Mouse (Mus musculus): Measurements from ENCODE around the gene Fibcd1. TPM values are rescaled to one million over a fixed set of nuclear protein-coding genes. Genes with fewer than 3 reads are reported as not detected.

The Fibcd1 gene
- 0.04 TPM in 1 of 2 replicates, not detected in the other for polyA plus RNA-seq (2015; fragmentation: Nextera tagmentation; extraction: Ambion mirVana)

GRCm38 (mm10) chr2:31845896-31846691, at the start of gene Fibcd1:
Fibcd1 (minus strand) TSS chr2:31846005.

DNA sequence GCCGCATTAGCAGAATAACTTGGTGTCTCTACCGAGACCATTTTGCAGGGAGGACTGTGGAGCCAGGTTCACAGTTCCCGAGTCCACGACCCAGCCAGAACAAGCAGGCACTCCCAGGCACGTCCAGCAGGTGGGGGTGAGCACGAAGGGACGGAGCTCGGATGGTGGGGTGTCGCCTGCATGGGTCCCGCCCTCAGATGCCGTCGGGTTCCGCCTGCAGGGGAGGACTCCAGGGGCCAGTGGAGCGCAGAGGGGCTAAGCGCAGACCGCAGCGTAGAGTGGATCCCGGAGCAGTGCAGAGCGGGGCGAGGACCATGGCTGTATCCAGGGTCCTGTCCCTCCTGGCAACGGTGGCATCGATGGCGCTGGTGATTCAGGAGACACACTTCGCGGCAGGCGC, 41.2 kb upstream of the Fibcd1 start, which contains the start of gene Lamc3:
Gene Lamc3, plus strand, starts transcription at position 262 of the 400 bp plus-strand sequence.

DNA sequence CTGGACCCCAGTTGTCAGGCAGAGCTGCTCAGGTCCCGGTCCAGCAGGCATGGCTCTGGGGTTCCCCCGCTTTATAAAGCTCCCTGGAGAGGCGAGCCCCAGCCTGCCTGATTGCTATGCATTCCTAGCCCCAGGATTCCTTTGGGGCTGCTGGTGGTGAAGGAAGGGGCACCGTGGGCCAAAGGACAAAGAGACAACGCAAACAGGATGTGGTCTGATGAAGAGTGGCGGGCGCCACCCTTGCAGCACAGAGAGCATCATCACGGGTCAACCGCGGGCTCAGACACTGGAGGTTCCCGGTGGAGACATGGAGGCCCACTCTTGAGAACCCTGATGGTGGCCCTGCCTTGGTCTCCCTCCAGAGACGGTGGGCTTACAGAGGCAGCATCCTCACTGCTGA, 35.4 kb downstream of the Fibcd1 start, which contains the start of gene Qrfp:
Gene Qrfp, minus strand, starts transcription at position 137 of the 400 bp plus-strand sequence.

Other genes with a start within 250 kb of the Fibcd1 start
- not detected in 2 replicates for gene Prdm12, start 206.0 kb downstream of the Fibcd1 start, polyA plus RNA-seq (2015; fragmentation: Nextera tagmentation; extraction: Ambion mirVana)
- gene Exosc2, start 175.3 kb downstream of the Fibcd1 start, polyA plus RNA-seq (2015; fragmentation: Nextera tagmentation; extraction: Ambion mirVana), result 23.1 and 25.2 TPM in 2 replicates
- gene Abl1, start 157.6 kb downstream of the Fibcd1 start, polyA plus RNA-seq (2015; fragmentation: Nextera tagmentation; extraction: Ambion mirVana), result 22.1 and 23.1 TPM in 2 replicates
- gene Qrfp, start 35.4 kb downstream of the Fibcd1 start, polyA plus RNA-seq (2015; fragmentation: Nextera tagmentation; extraction: Ambion mirVana), result 0.07 and 0.19 TPM in 2 replicates
- gene Lamc3, start 41.3 kb upstream of the Fibcd1 start, polyA plus RNA-seq (2015; fragmentation: Nextera tagmentation; extraction: Ambion mirVana), result 0.54 and 0.58 TPM in 2 replicates
- gene Aif1l, start 104.1 kb upstream of the Fibcd1 start, polyA plus RNA-seq (2015; fragmentation: Nextera tagmentation; extraction: Ambion mirVana), result 8.9 and 13.1 TPM in 2 replicates
- gene Nup214, start 128.4 kb upstream of the Fibcd1 start, polyA plus RNA-seq (2015; fragmentation: Nextera tagmentation; extraction: Ambion mirVana), result 38.2 and 38.8 TPM in 2 replicates
- 0.37 and 0.65 TPM in 2 replicates for gene Fam78a, start 238.9 kb upstream of the Fibcd1 start, polyA plus RNA-seq (2015; fragmentation: Nextera tagmentation; extraction: Ambion mirVana)
- gene Plpp7, start 249.5 kb upstream of the Fibcd1 start, polyA plus RNA-seq (2015; fragmentation: Nextera tagmentation; extraction: Ambion mirVana), result 2.6 and 3.2 TPM in 2 replicates